In the genomic region with DNA sequence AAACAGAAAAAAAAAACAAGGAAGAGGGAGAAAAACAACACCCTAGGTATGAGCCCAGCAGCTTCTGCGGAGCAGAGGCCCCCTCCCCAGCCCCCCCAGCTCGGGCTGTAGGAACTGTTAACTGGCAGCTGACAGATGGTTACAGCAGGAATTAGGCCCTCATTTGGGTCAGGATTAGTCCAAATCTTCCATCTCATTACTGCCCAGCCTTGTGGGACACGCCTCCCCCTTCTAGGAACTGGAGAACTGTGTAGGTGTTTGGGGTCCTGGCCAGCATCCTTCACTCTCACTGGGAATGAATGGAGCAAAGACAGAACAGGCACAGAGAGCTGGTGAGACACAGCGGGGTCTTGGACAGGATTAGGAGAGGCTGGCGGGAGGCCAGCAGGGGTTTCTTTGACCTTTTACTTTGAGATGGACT, we compare ENCODE assay signal across 18 mouse cellular contexts. TPM values are rescaled to one million over a fixed set of nuclear protein-coding genes. Genes with fewer than 3 reads are reported as not detected.
DNase-seq lines count a peak whose midpoint lies in the region; ATAC-seq and TF ChIP-seq lines count a peak whose summit lies in the region.
"Had no signal": no experiment of that assay in that cellular context is flagged by ENCODE, and none has a peak within 500 bp of the region (broad histone marks: within the 10 kb centered on the region; RNA-seq: fewer than 3 reads in every experiment).

No protein-coding gene starts in this region.

- H3K9me3 ChIP-seq in embryonic facial prominence, embryonic 14.5 days (ENCODE audit: control insufficient read depth, low read length): no peaks in the 10 kb centered on the region
- no peaks in the 10 kb centered on the region for H3K9me3 ChIP-seq in limb, embryonic 11.5 days (ENCODE audit: control insufficient read depth, low read length)
- H3K9me3 ChIP-seq: lung, embryonic 15.5 days; neural tube, embryonic 12.5 days had no signal

- TF ChIP-seq CTCF in layer of hippocampus, adult 2 months (conservative IDR thresholded peaks at IDR 0.05): no peak

- ATAC-seq in embryonic facial prominence, embryonic 14.5 days (ENCODE audit: low read depth): peak; percentile 42; the same call in 1 of the 2 replicates
- ATAC-seq in limb, embryonic 11.5 days (ENCODE audit: insufficient number of reproducible peaks, low FRiP score, low TSS enrichment, low read depth): 0 out of 2 replicates have a peak, but pooled peaks have one; percentile 31

- peak overlapping the region; percentile 28; the same call in 1 of the 2 replicates for H3K27ac ChIP-seq in layer of hippocampus, adult 2 months
- H3K27ac ChIP-seq in embryonic facial prominence, embryonic 14.5 days (replicated peaks; ENCODE audit: low read depth, low read length): peak overlapping the region; percentile 81
- H3K27ac ChIP-seq in limb, embryonic 11.5 days (replicated peaks; ENCODE audit: low read depth, low read length): peak overlapping the region; percentile 79
- H3K27ac ChIP-seq: lung, embryonic 15.5 days; neural tube, embryonic 12.5 days had no signal

- H3K27me3 ChIP-seq in embryonic facial prominence, embryonic 14.5 days (replicated peaks; ENCODE audit: control insufficient read depth, insufficient read depth, low read length): no peaks in the 10 kb centered on the region
- H3K27me3 ChIP-seq in limb, embryonic 11.5 days (ENCODE audit: control insufficient read depth, insufficient read depth, low read length): no peaks in the 10 kb centered on the region
- H3K27me3 ChIP-seq: lung, embryonic 15.5 days; neural tube, embryonic 12.5 days had no signal

- H3K36me3 ChIP-seq in embryonic facial prominence, embryonic 14.5 days (ENCODE audit: control insufficient read depth, insufficient read depth, low read length): no peaks in the 10 kb centered on the region
- H3K36me3 ChIP-seq in limb, embryonic 11.5 days (ENCODE audit: control insufficient read depth, insufficient read depth, low read length): no peaks in the 10 kb centered on the region
- H3K36me3 ChIP-seq: lung, embryonic 15.5 days; neural tube, embryonic 12.5 days had no signal

- DNase-seq in layer of hippocampus, adult 2 months (ENCODE audit: low spot score in 2 of 2): no peak
- DNase-seq in layer of hippocampus, adult 11-12 months (ENCODE audit: low spot score): no peak
- DNase-seq in embryonic facial prominence, embryonic 14.5 days (ENCODE audit: low spot score): peak; percentile 58
- peak; percentile 52 for DNase-seq in limb, embryonic 11.5 days (ENCODE audit: low spot score)
- peak; percentile 86 for DNase-seq in retina, postnatal 1 day
- no peak for DNase-seq in spleen, postnatal 14 days (ENCODE audit: low spot score in 2 of 2)
- no peak for DNase-seq in embryo, embryonic 10.5 days (ENCODE audit: low spot score)
- DNase-seq: cerebellum, postnatal 36 days; gastrocnemius, postnatal 25 days; kidney, adult 18-20 months; liver had no signal

- H3K4me1 ChIP-seq in embryonic facial prominence, embryonic 14.5 days (ENCODE audit: control insufficient read depth, insufficient read depth, low read length): peaks cover 32% of the 10 kb centered on the region
- peaks cover 18% of the 10 kb centered on the region for H3K4me1 ChIP-seq in limb, embryonic 11.5 days (ENCODE audit: control insufficient read depth, insufficient read depth, low read length)

- H3K4me2 ChIP-seq in embryonic facial prominence, embryonic 14.5 days (ENCODE audit: low read depth, low read length): peak overlapping the region; percentile 28
- peak overlapping the region; percentile 27; the same call in 1 of the 2 replicates for H3K4me2 ChIP-seq in limb, embryonic 11.5 days (ENCODE audit: low read depth, severe bottlenecking)
- H3K4me2 ChIP-seq: heart, embryonic 11.5 days; lung, embryonic 15.5 days; neural tube, embryonic 12.5 days had no signal

- H3K9ac ChIP-seq in embryonic facial prominence, embryonic 14.5 days (ENCODE audit: low read depth, low read length): peak overlapping the region; percentile 11; the same call in 1 of the 2 replicates
- H3K9ac ChIP-seq in limb, embryonic 11.5 days (ENCODE audit: low read length): no peak overlapping the region
- H3K9ac ChIP-seq: lung, embryonic 15.5 days; neural tube, embryonic 12.5 days had no signal

- WGBS in embryonic facial prominence, embryonic 14.5 days: 23% methylated on average over 5 of the region's 5 CpGs
- WGBS in limb, embryonic 11.5 days: 20% methylated on average over 5 of the region's 5 CpGs

- no peak overlapping the region for H3K4me3 ChIP-seq in layer of hippocampus, adult 2 months
- no peak overlapping the region for H3K4me3 ChIP-seq in embryonic facial prominence, embryonic 14.5 days (ENCODE audit: low read depth, low read length)
- H3K4me3 ChIP-seq in limb, embryonic 11.5 days (ENCODE audit: low read depth, low read length): no peak overlapping the region
- H3K4me3 ChIP-seq: lung, embryonic 15.5 days; neural tube, embryonic 12.5 days had no signal

RNA-seq across cellular contexts. Expression of gene 1700067P10Rik, which starts 24.0 kb away (rescaled TPM):
- total RNA-seq in layer of hippocampus, adult 2 months (2021): not detected
- polyA plus RNA-seq in embryonic facial prominence, embryonic 14.5 days (2014; fragmentation: Nextera tagmentation; extraction: Ambion mirVana): not detected in 2 replicates
- polyA plus RNA-seq in limb, embryonic 11.5 days (2014; fragmentation: Nextera tagmentation; extraction: Ambion mirVana): not detected in 2 replicates
- total RNA-seq: gastrocnemius, postnatal 25 days; megakaryocyte-erythroid progenitor cell, adult 5-6 weeks had no signal
- polyA plus RNA-seq: heart, embryonic 11.5 days; hindbrain, embryonic 11.5 days; large intestine, adult 2 months; lung, embryonic 15.5 days; neural tube, embryonic 12.5 days; thymus, postnatal 0 days had no signal

RNA-seq across cellular contexts. Expression of gene 1700122O11Rik, which starts 27.0 kb away (rescaled TPM):
- total RNA-seq in layer of hippocampus, adult 2 months (2021): not detected
- polyA plus RNA-seq in embryonic facial prominence, embryonic 14.5 days (2014; fragmentation: Nextera tagmentation; extraction: Ambion mirVana): not detected in 2 replicates
- not detected in 2 replicates for polyA plus RNA-seq in limb, embryonic 11.5 days (2014; fragmentation: Nextera tagmentation; extraction: Ambion mirVana)
- total RNA-seq: gastrocnemius, postnatal 25 days; megakaryocyte-erythroid progenitor cell, adult 5-6 weeks had no signal
- polyA plus RNA-seq: heart, embryonic 11.5 days; hindbrain, embryonic 11.5 days; large intestine, adult 2 months; lung, embryonic 15.5 days; neural tube, embryonic 12.5 days; thymus, postnatal 0 days had no signal

Comparison
In these comparisons a context has a peak if more than half of its experiments do, and no peak if none do; other contexts are left out.
1. DNase-seq: peak in embryonic facial prominence, embryonic 14.5 days (single experiment), limb, embryonic 11.5 days (single experiment) and retina, postnatal 1 day (single experiment); none in layer of hippocampus, adult 2 months (0 of 2), layer of hippocampus, adult 11-12 months (single experiment), spleen, postnatal 14 days (0 of 2) and embryo, embryonic 10.5 days (single experiment).
2. H3K27ac ChIP-seq: peak in every context shown above with its lines; median percentile 81 in embryonic facial prominence, embryonic 14.5 days; 79 in limb, embryonic 11.5 days; 28 in layer of hippocampus, adult 2 months.